Mouse (Mus musculus) urinary bladder, postnatal 0 days (tissue): ENCODE data around the gene Cap1. TPM values are rescaled to one million over a fixed set of nuclear protein-coding genes. Genes with fewer than 3 reads are reported as not detected.

ENCODE experiments used
- polyA plus RNA-seq: library from polyadenylated mRNA; unstranded; fragments of >200 nt; fragmentation: Nextera tagmentation; extraction: Ambion mirVana; gene quantifications from 2 replicates; pipeline ENCODE4 v1.2.1, GENCODE M21; 2015

The Cap1 gene
- 126 and 136 TPM in 2 replicates for polyA plus RNA-seq

DNA sequence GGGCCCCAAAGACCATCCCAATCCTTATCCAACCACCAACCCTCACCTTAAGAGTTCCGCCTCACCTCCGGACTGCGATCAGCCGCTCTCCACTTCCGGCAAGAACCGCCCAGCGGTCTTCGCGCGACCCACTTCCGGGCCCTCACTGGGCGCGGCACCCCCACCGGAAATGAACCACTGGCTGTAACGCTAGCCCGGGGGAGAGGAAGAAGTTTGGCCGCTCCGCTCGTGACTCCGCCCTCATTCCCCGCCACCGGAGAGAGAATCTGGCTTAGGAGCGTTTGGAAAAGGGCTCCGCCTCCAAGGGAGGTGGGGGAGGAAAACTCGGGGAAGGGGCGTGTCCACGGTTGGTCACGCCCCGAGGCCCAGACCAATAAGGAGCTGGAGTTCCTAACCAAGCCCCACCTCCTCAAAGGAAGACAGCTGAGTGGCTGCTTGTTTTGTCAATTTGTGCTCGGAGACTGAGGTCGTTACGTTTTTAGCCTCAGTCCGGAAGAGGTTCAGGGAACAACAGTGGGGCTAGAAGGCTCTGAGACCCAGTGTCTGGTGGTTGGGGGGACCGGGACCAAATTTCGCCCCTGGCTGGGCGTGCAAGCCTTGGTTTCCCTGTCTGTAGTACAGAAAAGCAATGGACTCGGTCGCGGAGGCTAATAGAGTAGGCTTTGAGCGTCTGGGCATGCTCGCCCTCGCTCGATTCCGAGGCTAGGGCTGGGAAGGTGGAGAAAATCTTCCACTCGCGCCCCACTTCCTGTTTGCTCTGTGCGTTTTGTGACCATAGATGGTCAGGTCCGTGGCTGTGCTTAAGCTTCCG is at the start of gene Cap1:
Gene Cap1, minus strand, starts transcription at position 289 of the 811 bp plus-strand sequence.

DNA sequence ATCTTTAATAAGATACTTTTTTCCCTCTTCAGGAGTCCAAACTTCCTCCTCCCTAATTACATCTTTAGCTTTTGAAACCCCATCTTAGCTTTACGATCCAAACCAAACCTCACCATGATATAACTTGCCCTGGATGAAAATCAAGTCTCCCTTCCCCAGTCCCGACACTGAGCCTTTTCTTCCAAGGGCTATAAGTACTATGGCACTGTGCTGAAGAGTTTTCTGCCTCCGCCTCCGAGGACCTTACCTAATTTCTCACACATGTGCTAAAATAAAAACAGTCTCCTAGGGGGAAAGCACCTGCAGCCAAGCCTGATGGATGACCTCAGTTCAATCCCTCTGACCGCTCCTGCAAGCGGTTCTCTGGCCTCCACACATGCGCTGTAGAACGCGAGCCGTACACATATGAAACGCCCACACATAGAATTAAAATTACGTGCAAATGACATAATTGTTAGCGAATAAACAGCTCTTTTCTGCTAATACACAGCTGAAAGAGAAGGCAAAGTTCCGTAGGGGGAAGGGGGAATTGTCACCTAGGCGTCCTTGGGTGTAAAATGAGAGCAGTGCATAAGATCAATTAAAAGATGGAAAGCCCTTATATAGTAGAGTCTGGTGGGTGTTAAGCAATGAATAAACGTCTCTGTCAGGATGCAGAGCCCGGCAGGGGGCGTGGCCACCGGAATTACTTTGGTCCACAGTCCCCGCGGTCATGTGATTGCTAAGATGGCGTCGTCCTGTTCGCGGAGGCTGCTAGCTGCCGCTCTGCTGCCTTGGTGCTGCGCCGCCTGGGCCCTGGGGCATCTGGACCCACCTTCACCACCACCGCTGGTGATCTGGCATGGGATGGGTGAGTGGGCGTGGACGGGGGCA is 50.1 kb downstream of the Cap1 start, which contains the start of gene Ppt1:
Gene Ppt1, plus strand, starts transcription at position 713 of the 873 bp plus-strand sequence.

Other genes starting within 250 kb of the Cap1 start
- gene 9530002B09Rik, start 196.8 kb downstream of the Cap1 start, polyA plus RNA-seq: not detected in 2 replicates
- 47.8 and 50.4 TPM in 2 replicates for gene Ppt1, start 49.8 kb downstream of the Cap1 start, polyA plus RNA-seq
- gene Mfsd2a, start 75.1 kb upstream of the Cap1 start, polyA plus RNA-seq: 3.5 and 4.8 TPM in 2 replicates
- gene Mycl, start 109.6 kb upstream of the Cap1 start, polyA plus RNA-seq: 30.1 and 33.2 TPM in 2 replicates
- 13.2 and 13.5 TPM in 2 replicates for gene Trit1, start 130.5 kb upstream of the Cap1 start, polyA plus RNA-seq
- gene Bmp8b, start 219.1 kb upstream of the Cap1 start, polyA plus RNA-seq: 0.94 and 1.5 TPM in 2 replicates
- gene Oxct2b, start 230.2 kb upstream of the Cap1 start, polyA plus RNA-seq: 0.13 TPM in 1 of 2 replicates, not detected in the other